ENCODE assay signal across 8 mouse cellular contexts in genomic region chr6:121211743-121212142, GRCm38 (mm10). TPM values are rescaled to one million over a fixed set of nuclear protein-coding genes. Genes with fewer than 3 reads are reported as not detected.
DNase-seq lines count a peak whose midpoint lies in the region; ATAC-seq and TF ChIP-seq lines count a peak whose summit lies in the region.

No protein-coding gene starts in this region.

- H3K4me3 ChIP-seq in cerebellum, adult 2 months (replicated peaks; ENCODE audit: insufficient read depth, low read depth, low read length): peak overlapping the region; percentile 7
- H3K4me3 ChIP-seq in limb, embryonic 13.5 days: peak overlapping the region; percentile 45
- H3K4me3 ChIP-seq in midbrain, embryonic 15.5 days: peak overlapping the region; percentile 45; the same call in 1 of the 2 replicates

- H3K4me2 ChIP-seq in limb, embryonic 13.5 days (replicated peaks): peak overlapping the region; percentile 83
- peak overlapping the region; percentile 96 for H3K4me2 ChIP-seq in midbrain, embryonic 15.5 days

- ATAC-seq in limb, embryonic 13.5 days (ENCODE audit: low FRiP score, low read depth): no peak
- ATAC-seq in midbrain, embryonic 15.5 days (replicated peaks): no peak

- TF ChIP-seq POLR2A in cerebellum, adult 2 months (IDR thresholded peaks at IDR 0.05; ENCODE audit: borderline replicate concordance, insufficient read depth, low read length): no peak

- no peaks in the 10 kb centered on the region for H3K27me3 ChIP-seq in cerebellum, adult 2 months (ENCODE audit: control insufficient read depth, insufficient read depth, low read length)
- H3K27me3 ChIP-seq in limb, embryonic 13.5 days: peaks cover 42% of the 10 kb centered on the region
- 0 out of 2 replicates have a peak, but pooled peaks cover 15% of the 10 kb centered on the region for H3K27me3 ChIP-seq in midbrain, embryonic 15.5 days (replicated peaks)

- no peaks in the 10 kb centered on the region for H3K36me3 ChIP-seq in limb, embryonic 13.5 days
- H3K36me3 ChIP-seq in midbrain, embryonic 15.5 days (replicated peaks): no peaks in the 10 kb centered on the region

- WGBS in cerebellum, adult 2 months: 30% methylated on average over 5 of the region's 5 CpGs
- WGBS in limb, embryonic 13.5 days: 5% methylated on average over 5 of the region's 5 CpGs
- 12% methylated on average over 5 of the region's 5 CpGs for WGBS in midbrain, embryonic 15.5 days

- H3K4me1 ChIP-seq in cerebellum, adult 2 months (ENCODE audit: control insufficient read depth, insufficient read depth, low read length): no peaks in the 10 kb centered on the region
- peaks cover 19% of the 10 kb centered on the region for H3K4me1 ChIP-seq in limb, embryonic 13.5 days
- peaks cover 16% of the 10 kb centered on the region for H3K4me1 ChIP-seq in midbrain, embryonic 15.5 days

- peak; percentile 63 for DNase-seq in adrenal gland, adult 2 months
- DNase-seq in adrenal gland, postnatal 4 days (ENCODE audit: low spot score in 2 of 2): no peak
- peak in 1 of 2 experiments; percentile 38 for DNase-seq in cerebellum, adult 2 months
- DNase-seq in heart, adult 8-10 months (ENCODE audit: low spot score): peak; percentile 58
- DNase-seq in right cerebral cortex, adult 2 months (ENCODE audit: low spot score in 2 of 2): no peak
- DNase-seq in Muller cell, postnatal 12 days (ENCODE audit: inconsistent ontology term): no peak

- no peak overlapping the region for H3K9ac ChIP-seq in limb, embryonic 13.5 days
- H3K9ac ChIP-seq in midbrain, embryonic 15.5 days: no peak overlapping the region

- no peaks in the 10 kb centered on the region for H3K9me3 ChIP-seq in limb, embryonic 13.5 days
- no peaks in the 10 kb centered on the region for H3K9me3 ChIP-seq in midbrain, embryonic 15.5 days

- TF ChIP-seq CTCF in cerebellum, adult 2 months (IDR thresholded peaks at IDR 0.05; ENCODE audit: borderline replicate concordance, insufficient read depth, low read depth, low read length): no peak

- H3K27ac ChIP-seq in cerebellum, adult 2 months (ENCODE audit: insufficient read depth, low read length): no peak overlapping the region
- H3K27ac ChIP-seq in limb, embryonic 13.5 days: no peak overlapping the region
- H3K27ac ChIP-seq in midbrain, embryonic 15.5 days: no peak overlapping the region

RNA-seq across cellular contexts. Expression of gene Tuba8, which starts 1.2 kb away (rescaled TPM):
- total RNA-seq in adrenal gland, adult 2 months (2021): 10 to 100 TPM; 13.3 to 16.5 TPM
- 2.0 and 2.3 TPM in 2 replicates for polyA plus RNA-seq in adrenal gland, adult 2 months (2012; rRNA removed)
- 1 to 10 TPM; 1.8 to 2.6 TPM for total RNA-seq in adrenal gland, postnatal 4 days (2021)
- 19.9 and 21.5 TPM in 2 replicates for polyA plus RNA-seq in cerebellum, adult 2 months (2012; rRNA removed)
- total RNA-seq in heart, adult 8-10 months (2022): 100 to 1,000 TPM; 175 to 206 (median 179) TPM
- 0.37 and 0.64 TPM in 2 replicates for polyA plus RNA-seq in limb, embryonic 13.5 days (2015; fragmentation: Nextera tagmentation; extraction: Ambion mirVana)
- 0.70 and 1.1 TPM in 2 replicates for polyA plus RNA-seq in midbrain, embryonic 15.5 days (2015; fragmentation: Nextera tagmentation; extraction: Ambion mirVana)

RNA-seq across cellular contexts. Expression of gene Pex26, which starts 28.3 kb away (rescaled TPM):
- total RNA-seq in adrenal gland, adult 2 months (2021): 10 to 100 TPM in 1 of 2 experiments, 1 to 10 TPM in 1; 9.1 to 11.2 TPM
- 19.2 and 24.0 TPM in 2 replicates for polyA plus RNA-seq in adrenal gland, adult 2 months (2012; rRNA removed)
- total RNA-seq in adrenal gland, postnatal 4 days (2021): 10 to 100 TPM; 13.4 TPM
- 19.1 and 21.0 TPM in 2 replicates for polyA plus RNA-seq in cerebellum, adult 2 months (2012; rRNA removed)
- 1 to 10 TPM; 5.9 to 6.6 (median 6.3) TPM for total RNA-seq in heart, adult 8-10 months (2022)
- 9.4 and 10.6 TPM in 2 replicates for polyA plus RNA-seq in limb, embryonic 13.5 days (2015; fragmentation: Nextera tagmentation; extraction: Ambion mirVana)
- 19.9 and 20.4 TPM in 2 replicates for polyA plus RNA-seq in midbrain, embryonic 15.5 days (2015; fragmentation: Nextera tagmentation; extraction: Ambion mirVana)

RNA-seq across cellular contexts. Expression of gene Usp18, which starts 34.0 kb away (rescaled TPM):
- 1 to 10 TPM; 2.7 TPM for total RNA-seq in adrenal gland, adult 2 months (2021)
- 7.6 and 9.6 TPM in 2 replicates for polyA plus RNA-seq in adrenal gland, adult 2 months (2012; rRNA removed)
- total RNA-seq in adrenal gland, postnatal 4 days (2021): 1 to 10 TPM in 1 of 2 experiments, under 1 TPM in 1; 0.98 to 2.3 TPM
- 2.4 and 2.6 TPM in 2 replicates for polyA plus RNA-seq in cerebellum, adult 2 months (2012; rRNA removed)
- 1 to 10 TPM in 1 of 4 experiments, under 1 TPM in 3; 0.69 to 1.1 (median 0.93) TPM for total RNA-seq in heart, adult 8-10 months (2022)
- polyA plus RNA-seq in limb, embryonic 13.5 days (2015; fragmentation: Nextera tagmentation; extraction: Ambion mirVana): 1.8 and 2.0 TPM in 2 replicates
- 2.1 and 3.4 TPM in 2 replicates for polyA plus RNA-seq in midbrain, embryonic 15.5 days (2015; fragmentation: Nextera tagmentation; extraction: Ambion mirVana)

Comparison
In these comparisons a context has a peak if more than half of its experiments do, and no peak if none do; other contexts are left out.
1. DNase-seq: peak in adrenal gland, adult 2 months (single experiment) and heart, adult 8-10 months (single experiment); none in adrenal gland, postnatal 4 days (0 of 2), right cerebral cortex, adult 2 months (0 of 2) and Muller cell, postnatal 12 days (single experiment).
2. Peak in every context shown above with its lines, with median percentiles within 50 percentile points of each other: H3K4me3 ChIP-seq.